Mouse (Mus musculus) lung, adult 18-20 months (tissue): ENCODE results near the gene Emc6.

ENCODE experiments used
- DNase-seq, 2 experiments: peaks; one replicate each; pipeline ENCODE4 v3.0.0; 2022; ENCODE audit warnings: mixed read lengths in 2 of 2

Emc6 gene

GRCm38 (mm10) chr11:73175612-73176011 is 1.2 kb downstream of the Emc6 start:
- peak; percentile 89 to 93 for DNase-seq

GRCm38 (mm10) chr11:73172186-73172585 is 4.7 kb downstream of the Emc6 start:
- DNase-seq: peak; percentile 92 to 94

- peak; percentile 42 to 62 for DNase-seq
Observed at GRCm38 (mm10) chr11:73169231-73169630, 7.6 kb downstream of the Emc6 start.

- no peak for DNase-seq
Observed at GRCm38 (mm10) chr11:73168576-73168975, 8.3 kb downstream of the Emc6 start.

- no peak for DNase-seq
Observed at GRCm38 (mm10) chr11:73168071-73168470, 8.8 kb downstream of the Emc6 start.

- no peak for DNase-seq
Observed at GRCm38 (mm10) chr11:73162284-73162683, 14.6 kb downstream of the Emc6 start.

GRCm38 (mm10) chr11:73161616-73162015 is 15.2 kb downstream of the Emc6 start:
- DNase-seq: no peak

GRCm38 (mm10) chr11:73160811-73161200 is 16.0 kb downstream of the Emc6 start:
- peak; percentile 62 to 70 for DNase-seq

GRCm38 (mm10) chr11:73159957-73160810 is 16.7 kb downstream of the Emc6 start, which contains the start of gene P2rx5:
Gene P2rx5, plus strand, starts transcription at chr11:73160421.
- peak; percentile 40 to 43 for DNase-seq

- DNase-seq: no peak
Observed at GRCm38 (mm10) chr11:73155071-73155470, 21.8 kb downstream of the Emc6 start.

- peak in 1 of 2 experiments; percentile 32 for DNase-seq
Observed at GRCm38 (mm10) chr11:73148209-73148608, 28.6 kb downstream of the Emc6 start.

- DNase-seq: no peak
Observed at GRCm38 (mm10) chr11:73146975-73147365, 29.9 kb downstream of the Emc6 start.

GRCm38 (mm10) chr11:73146026-73146974 is 30.5 kb downstream of the Emc6 start:
- peak; percentile 30 to 46 for DNase-seq

- peak; percentile 73 to 82 for DNase-seq
Observed at GRCm38 (mm10) chr11:73144261-73144681, 32.6 kb downstream of the Emc6 start.

GRCm38 (mm10) chr11:73137591-73138501 is 39.0 kb downstream of the Emc6 start, which contains the start of gene Haspin:
Gene Haspin, minus strand, starts transcription at chr11:73138294.
- DNase-seq: peak; percentile 93 to 95

- no peak for DNase-seq
Observed at GRCm38 (mm10) chr11:73137116-73137515, 39.7 kb downstream of the Emc6 start.

GRCm38 (mm10) chr11:73136587-73136986 is 40.2 kb downstream of the Emc6 start:
- no peak for DNase-seq

GRCm38 (mm10) chr11:73134222-73134621 is 42.6 kb downstream of the Emc6 start:
- no peak for DNase-seq

- no peak for DNase-seq
Observed at GRCm38 (mm10) chr11:73132999-73133398, 43.8 kb downstream of the Emc6 start.

GRCm38 (mm10) chr11:73131020-73131419 is 45.8 kb downstream of the Emc6 start:
- DNase-seq: peak; percentile 21 to 34

- DNase-seq: no peak
Observed at GRCm38 (mm10) chr11:73126495-73126894, 50.3 kb downstream of the Emc6 start.
